Mouse (Mus musculus) CH12.LX (cell line): Measurements from ENCODE around the gene Ano1. TPM values are rescaled to one million over a fixed set of nuclear protein-coding genes. Genes with fewer than 3 reads are reported as not detected.
A peak's percentile ranks its signal among the peaks of the same experiment; 100 is the strongest.

Source experiments
- DNase-seq: peaks from one replicate; pipeline ENCODE4 v3.0.0-alpha.2; 2013; ENCODE audit errors: extremely low read depth
- H3K27ac ChIP-seq: 2 replicates; pipeline ENCODE4 v1.5.1; 2012; ENCODE audit warnings: low read depth, mild to moderate bottlenecking, control low read depth, moderate library complexity; ENCODE audit not compliant: insufficient read depth
- H3K27me3 ChIP-seq: replicated peaks from 2 replicates; pipeline ENCODE3; 2012; ENCODE audit warnings: inconsistent platforms
- H3K36me3 ChIP-seq, 2 experiments: replicated peaks in 1 of 2; 2 replicates each; pipeline versions ENCODE3 to v1.6.1; 2012; ENCODE audit warnings: inconsistent platforms in 1 of 2, low read length in 1 of 2, mild to moderate bottlenecking in 1 of 2, mixed read lengths in 1 of 2, moderate library complexity in 1 of 2; ENCODE audit not compliant: control insufficient read depth in 1 of 2, insufficient read depth in 1 of 2
- H3K4me1 ChIP-seq, 2 experiments: 2 replicates each; pipeline ENCODE4 v1.6.1; 2012; ENCODE audit warnings: inconsistent platforms in 1 of 2, moderate library complexity in 1 of 2; ENCODE audit not compliant: insufficient read depth in 2 of 2, control insufficient read depth in 1 of 2
- H3K4me2 ChIP-seq: 2 replicates; pipeline ENCODE4 v1.6.1; 2012; ENCODE audit warnings: low read depth, mild to moderate bottlenecking, control low read depth; ENCODE audit not compliant: poor library complexity, insufficient read depth, severe bottlenecking
- H3K4me3 ChIP-seq, 3 experiments: fragments of 150-350 bp in 1 of 3; sonication (generic) in 1 of 3; replicated peaks in 1 of 3; 2 replicates each; pipeline versions ENCODE3 to v1.5.1; 2011 to 2012; ENCODE audit warnings: low read depth in 2 of 3, low read length in 2 of 3, mild to moderate bottlenecking in 2 of 3, moderate library complexity in 2 of 3, control low read depth in 1 of 3, improper control_type of control experiment in 1 of 3, inconsistent platforms in 1 of 3, mixed read lengths in 1 of 3; ENCODE audit not compliant: poor library complexity in 1 of 3
- H3K79me2 ChIP-seq: replicated peaks from 2 replicates; pipeline ENCODE4 v1.6.1; 2012; ENCODE audit warnings: mild to moderate bottlenecking, moderate library complexity; ENCODE audit not compliant: control insufficient read depth, poor library complexity, insufficient read depth, severe bottlenecking; ENCODE audit errors: extremely low read depth
- H3K9ac ChIP-seq: 2 replicates; pipeline ENCODE4 v1.6.1; 2012; ENCODE audit warnings: low read depth, mild to moderate bottlenecking, control low read depth, moderate library complexity; ENCODE audit not compliant: insufficient read depth
- H3K9me3 ChIP-seq: replicated peaks from 2 replicates; pipeline ENCODE3; 2012; ENCODE audit warnings: low read length, inconsistent platforms, mixed read lengths
- BHLHE40 ChIP-seq: IDR thresholded peaks from 2 replicates; pipeline ENCODE4 v1.6.1; 2011; ENCODE audit warnings: mild to moderate bottlenecking, low read depth, low read length, improper control_type of control experiment
- CTCF ChIP-seq, 2 experiments: IDR thresholded peaks in 1 of 2; conservative IDR thresholded peaks in 1 of 2; 2 replicates each; pipeline ENCODE4 v1.5.1; 2011 to 2012; ENCODE audit warnings: low read depth in 2 of 2, low read length in 2 of 2, improper control_type of control experiment in 1 of 2, inconsistent platforms in 1 of 2, mild to moderate bottlenecking in 1 of 2, moderate library complexity in 1 of 2
- EP300 ChIP-seq: IDR thresholded peaks from 2 replicates; pipeline ENCODE4 v1.6.1; 2011; ENCODE audit warnings: low read length, improper control_type of control experiment
- GABPA ChIP-seq: IDR thresholded peaks from 2 replicates; pipeline ENCODE4 v1.6.1; 2012; ENCODE audit warnings: low read depth, low read length, improper control_type of control experiment, inconsistent platforms; ENCODE audit not compliant: insufficient replicate concordance
- HCFC1 ChIP-seq: IDR thresholded peaks from 2 replicates; pipeline ENCODE4 v1.6.1; 2012; ENCODE audit warnings: low read depth, mild to moderate bottlenecking, inconsistent platforms, low read length, improper control_type of control experiment
- JUND ChIP-seq: conservative IDR thresholded peaks from 2 replicates; pipeline ENCODE4 v1.6.1; 2011; ENCODE audit warnings: low read depth, low read length, improper control_type of control experiment
- MAFK ChIP-seq: IDR thresholded peaks from 2 replicates; pipeline ENCODE4 v1.6.1; 2011; ENCODE audit warnings: low read length, improper control_type of control experiment; ENCODE audit not compliant: insufficient replicate concordance
- MAX ChIP-seq: IDR thresholded peaks from 2 replicates; pipeline ENCODE4 v1.6.1; 2011; ENCODE audit warnings: low read length, improper control_type of control experiment
- MXI1 ChIP-seq: IDR thresholded peaks from 2 replicates; pipeline ENCODE4 v1.6.1; 2011; ENCODE audit warnings: mild to moderate bottlenecking, low read depth, low read length, improper control_type of control experiment
- NELFE ChIP-seq: IDR thresholded peaks from 2 replicates; pipeline ENCODE4 v1.6.1; 2011; ENCODE audit warnings: low read depth, low read length, improper control_type of control experiment
- NRF1 ChIP-seq: IDR thresholded peaks from 2 replicates; pipeline ENCODE4 v1.6.1; 2014; ENCODE audit warnings: low read depth, mild to moderate bottlenecking, inconsistent platforms, low read length, improper control_type of control experiment, moderate library complexity
- POLR2AphosphoS2 ChIP-seq: IDR thresholded peaks from 2 replicates; pipeline ENCODE4 v1.6.1; 2011; ENCODE audit warnings: low read depth, low read length, improper control_type of control experiment
- RAD21 ChIP-seq: IDR thresholded peaks from 2 replicates; pipeline ENCODE4 v1.6.1; 2011; ENCODE audit warnings: low read depth, mild to moderate bottlenecking, low read length, improper control_type of control experiment, moderate library complexity
- SMC3 ChIP-seq: IDR thresholded peaks from 2 replicates; pipeline ENCODE4 v1.6.1; 2011; ENCODE audit warnings: low read depth, low read length, improper control_type of control experiment
- ZC3H11A ChIP-seq: IDR thresholded peaks from 2 replicates; pipeline ENCODE4 v1.6.1; 2012; ENCODE audit warnings: low read depth, mild to moderate bottlenecking, inconsistent platforms, low read length, improper control_type of control experiment
- ZMIZ1 ChIP-seq: IDR thresholded peaks from 2 replicates; pipeline ENCODE4 v1.6.1; 2012; ENCODE audit warnings: low read depth, mild to moderate bottlenecking, inconsistent platforms, low read length, improper control_type of control experiment
- dilution Hi-C: fragments of 300-500 bp; cut with MboI; formaldehyde crosslinking; loops from 2 replicates; pipeline ENCODE4 v1.14.3; 2020; ENCODE audit warnings: low sequenced_read_pairs; ENCODE audit not compliant: extremely low pct_unique_long_range_greater_than_20kb, extremely low pct_ligation_motif_present
- in situ Hi-C: fragments of 300-500 bp; cut with MboI; formaldehyde crosslinking; loops from 3 replicates; pipeline ENCODE4 v1.14.3; 2019; ENCODE audit warnings: low sequenced_read_pairs, low pct_ligation_motif_present, low pct_unique_long_range_greater_than_20kb, mixed read lengths
- polyA plus RNA-seq: library from polyadenylated mRNA; unstranded; fragments of >175 nt; gene quantifications from 2 replicates; pipeline ENCODE4 v1.2.1, GENCODE M21; 2012; ENCODE audit warnings: low read depth; ENCODE audit not compliant: insufficient read length
- total RNA-seq, 2 experiments: library from RNA; depleted of rRNA; stranded (reverse); fragments of 300-350 nt in 1 of 2; fragments of >200 nt in 1 of 2; gene quantifications; 2 replicates each; pipeline ENCODE4 v1.2.3; 2012 to 2014

The Ano1 gene
- total and polyA plus RNA-seq, 3 experiments, result not detected

DNA sequence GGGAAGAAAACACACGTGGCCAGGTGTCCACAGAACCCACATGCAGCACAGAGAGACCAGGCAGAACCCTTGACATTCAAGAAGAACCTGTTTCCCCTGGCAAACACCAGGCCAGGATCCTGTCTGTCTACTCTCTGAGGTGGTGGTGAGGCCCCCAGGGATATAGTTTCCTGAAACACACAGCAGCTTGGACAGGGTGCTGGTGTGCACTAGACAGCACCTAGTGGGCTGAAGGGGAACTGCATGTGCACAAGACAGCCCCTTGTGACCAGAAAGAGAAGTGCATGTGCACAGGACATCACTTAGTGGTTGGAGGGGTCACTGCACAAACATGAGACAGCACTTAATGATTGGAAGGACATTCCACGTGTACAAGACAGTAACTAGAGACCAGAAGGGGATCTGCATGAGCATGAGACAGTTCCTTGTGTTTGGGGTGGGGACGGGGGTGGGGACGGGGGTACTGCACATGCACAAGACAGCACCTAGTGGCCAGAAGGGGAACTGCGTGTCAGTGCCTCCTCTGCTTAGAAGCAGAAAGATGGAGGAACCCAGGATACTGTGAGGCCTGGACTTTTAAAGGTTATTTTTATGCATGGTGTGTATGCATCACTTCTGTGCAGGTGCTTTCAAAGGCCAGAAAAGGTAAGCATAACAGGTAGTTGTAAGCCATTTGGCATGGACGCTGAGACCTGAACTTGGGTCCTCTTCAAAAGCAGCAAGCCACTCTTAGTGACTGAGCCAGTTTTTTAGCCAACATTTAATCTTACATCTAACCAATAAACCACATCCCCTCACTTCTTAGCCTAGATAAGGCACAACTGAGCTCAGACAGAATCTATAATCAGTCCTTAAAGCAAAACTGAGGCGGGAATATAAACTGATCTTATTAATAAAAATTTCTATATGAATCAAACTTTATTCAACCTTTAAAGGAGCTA is 54.7 kb downstream of the Ano1 start:
- Histone ChIP-seq H3K27me3 (peaks cover 70% of the 10 kb centered on the region), H3K36me3 (no peaks in the 10 kb centered on the region), H3K9me3 (peaks cover 12% of the 10 kb centered on the region), H3K4me3 (no peak overlapping the region), H3K9ac (no peak overlapping the region), H3K4me2 (no peak overlapping the region), H3K79me2 (no peaks in the 10 kb centered on the region), H3K4me1 (no peaks in the 10 kb centered on the region), H3K27ac (no peak overlapping the region)
- in situ Hi-C loops (no loop called here), dilution Hi-C loops (no loop called here)
- TF ChIP-seq MAX, result peak; percentile 18; the same call in 1 of the 2 replicates
- TF ChIP-seq SMC3, result peak; percentile 34
- peak; percentile 90 to 99 for TF ChIP-seq CTCF (conservative IDR thresholded peaks at IDR 0.05 in 1 of 2, IDR thresholded peaks at IDR 0.05 in 1 of 2; ENCODE audit: low read depth in 2 of 2, low read length in 2 of 2)
- no peak for TF ChIP-seq MAFK
- peak; percentile 15 for TF ChIP-seq RAD21
- TF ChIP-seq NELFE, result peak; percentile 49; the same call in 1 of the 2 replicates
- DNase-seq, result peak; percentile 58

DNA sequence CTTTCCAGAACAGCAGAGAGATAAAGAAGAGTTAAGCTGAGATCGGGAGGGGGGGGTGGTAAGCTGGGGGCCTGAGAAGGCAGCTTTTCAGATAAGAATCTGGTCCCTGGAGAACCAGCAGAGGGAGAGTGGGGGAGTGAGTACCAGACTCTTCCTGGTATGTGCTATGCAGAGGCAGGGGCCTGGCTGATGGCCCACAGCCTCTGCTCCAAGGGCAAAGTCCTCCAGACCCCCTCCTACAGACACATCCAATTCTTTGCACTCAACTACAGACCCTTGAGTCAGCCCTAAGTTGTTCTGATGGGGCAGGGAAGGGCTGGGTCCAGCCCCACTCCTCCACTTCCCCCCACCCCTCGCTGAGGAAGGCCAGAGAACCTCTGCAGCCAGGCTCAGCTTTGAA is 61.9 kb downstream of the Ano1 start:
- Histone ChIP-seq H3K9me3 (no peaks in the 10 kb centered on the region), H3K27ac (no peak overlapping the region), H3K4me3 (no peak overlapping the region), H3K4me1 (no peaks in the 10 kb centered on the region), H3K9ac (no peak overlapping the region), H3K4me2 (no peak overlapping the region)
- in situ Hi-C loops, result no loop called here
- TF ChIP-seq ZMIZ1 (no peak), GABPA (no peak), HCFC1 (no peak), POLR2AphosphoS2 (no peak), BHLHE40 (no peak), EP300 (no peak), JUND (no peak), ZC3H11A (no peak), MXI1 (no peak), NRF1 (no peak)
- TF ChIP-seq, all 38 proteins: peak for 0
- dilution Hi-C loops, result no loop called here
- no peak for DNase-seq
- Histone ChIP-seq H3K27me3 (peaks cover 85% of the 10 kb centered on the region), H3K79me2 (no peaks in the 10 kb centered on the region), H3K36me3 (no peaks in the 10 kb centered on the region)
